Mouse (Mus musculus) hindbrain, embryonic 14.5 days (tissue): ENCODE results near the gene Cntn5. TPM values are rescaled to one million over a fixed set of nuclear protein-coding genes. Genes with fewer than 3 reads are reported as not detected.

ENCODE experiments used
- ATAC-seq: fragments of 200-750 bp; cut with Nextera tagmentation; 2 replicates; pipeline ENCODE4 v1.8.0; 2017; ENCODE audit warnings: moderate number of reproducible peaks, mild to moderate bottlenecking, moderate TSS enrichment, moderate library complexity; ENCODE audit not compliant: low FRiP score
- DNase-seq: peaks from one replicate; pipeline ENCODE4 v3.0.0-alpha.2; 2015; ENCODE audit warnings: low spot score
- H3K27ac ChIP-seq: fragments of 300-500 bp; sonication (generic); 2 replicates; pipeline ENCODE4 v1.5.1; 2014; ENCODE audit warnings: mild to moderate bottlenecking, moderate library complexity
- H3K27me3 ChIP-seq: fragments of 300-500 bp; sonication (generic); 2 replicates; pipeline ENCODE4 v1.6.1; 2014; ENCODE audit warnings: mild to moderate bottlenecking, low read length, mixed read lengths; ENCODE audit not compliant: control insufficient read depth, insufficient read depth
- H3K36me3 ChIP-seq: fragments of 300-500 bp; sonication (generic); replicated peaks from 2 replicates; pipeline ENCODE4 v1.6.1; 2014; ENCODE audit not compliant: control insufficient read depth, insufficient read depth
- H3K4me1 ChIP-seq: fragments of 300-500 bp; sonication (generic); replicated peaks from 2 replicates; pipeline ENCODE4 v1.6.1; 2014; ENCODE audit warnings: antibody characterized with exemption, low read length, mixed read lengths; ENCODE audit not compliant: control insufficient read depth, insufficient read depth
- H3K4me2 ChIP-seq: fragments of 300-500 bp; sonication (generic); replicated peaks from 2 replicates; pipeline ENCODE4 v1.6.1; 2014; ENCODE audit warnings: mild to moderate bottlenecking, moderate library complexity
- H3K4me3 ChIP-seq: fragments of 300-500 bp; sonication (generic); replicated peaks from 2 replicates; pipeline ENCODE4 v1.5.1; 2014; ENCODE audit warnings: mild to moderate bottlenecking, low read length
- H3K9ac ChIP-seq: fragments of 300-500 bp; sonication (generic); 2 replicates; pipeline ENCODE4 v1.6.1; 2014
- H3K9me3 ChIP-seq: fragments of 300-500 bp; sonication (generic); 2 replicates; pipeline ENCODE4 v1.6.1; 2016; ENCODE audit warnings: low read length; ENCODE audit not compliant: control insufficient read depth
- WGBS: fragments of 180-500 bp; shearing (Covaris S2); extraction: QIAGEN DNeasy Blood & Tissue Kit; methylation state at CpG from one replicate; pipeline ENCODE4 v1.1.7; 2014; 5-methylcytosine and 5-hydroxymethylcytosine counted together
- polyA plus RNA-seq: library from polyadenylated mRNA; unstranded; fragments of >200 nt; fragmentation: Nextera tagmentation; extraction: Ambion mirVana; gene quantifications from 2 replicates; pipeline ENCODE4 v1.2.1, GENCODE M21; 2014

Gene Cntn5
- polyA plus RNA-seq, 1 experiment from 2014 or later = 22.0 TPM

- Histone ChIP-seq H3K27ac (no peak overlapping the region), H3K4me1 (no peaks in the 10 kb centered on the region), H3K27me3 (no peaks in the 10 kb centered on the region), H3K4me2 (no peak overlapping the region), H3K4me3 (no peak overlapping the region), H3K36me3 (no peaks in the 10 kb centered on the region), H3K9ac (no peak overlapping the region), H3K9me3 (no peaks in the 10 kb centered on the region)
- DNase-seq (no peak), ATAC-seq (no peak)
Measured at GRCm38 (mm10) chr9:10665756-10666155, 238.8 kb downstream of the Cntn5 start.

GRCm38 (mm10) chr9:10663101-10663500 lies 241.5 kb downstream of the Cntn5 start:
- DNase-seq (no peak), ATAC-seq (no peak)

GRCm38 (mm10) chr9:10659478-10659877 lies 245.1 kb downstream of the Cntn5 start:
- DNase-seq (no peak), ATAC-seq (no peak)
- H3K9me3 ChIP-seq = no peaks in the 10 kb centered on the region
- 73% methylated on average over 1 of the region's 1 CpGs for WGBS
- no peak overlapping the region for H3K4me2 ChIP-seq
- H3K4me3 ChIP-seq = no peak overlapping the region
- no peaks in the 10 kb centered on the region for H3K36me3 ChIP-seq
- H3K27ac ChIP-seq = no peak overlapping the region
- no peak overlapping the region for H3K9ac ChIP-seq
- no peaks in the 10 kb centered on the region for H3K27me3 ChIP-seq
- no peaks in the 10 kb centered on the region for H3K4me1 ChIP-seq

More at GRCm38 (mm10) chr9:10663101-10663500, 241.5 kb downstream of the Cntn5 start:
- WGBS = 67% methylated on average over 2 of the region's 2 CpGs
- Histone ChIP-seq H3K27me3 (no peaks in the 10 kb centered on the region), H3K36me3 (no peaks in the 10 kb centered on the region), H3K9ac (no peak overlapping the region), H3K4me2 (no peak overlapping the region), H3K27ac (no peak overlapping the region), H3K4me1 (no peaks in the 10 kb centered on the region), H3K4me3 (no peak overlapping the region), H3K9me3 (no peaks in the 10 kb centered on the region)

GRCm38 (mm10) chr9:10658086-10658485 lies 246.5 kb downstream of the Cntn5 start:
- Histone ChIP-seq H3K4me1 (no peaks in the 10 kb centered on the region), H3K4me3 (no peak overlapping the region), H3K27ac (no peak overlapping the region), H3K27me3 (no peaks in the 10 kb centered on the region), H3K4me2 (no peak overlapping the region), H3K9me3 (no peaks in the 10 kb centered on the region), H3K36me3 (no peaks in the 10 kb centered on the region), H3K9ac (no peak overlapping the region)
- ATAC-seq (no peak), DNase-seq (no peak)
- WGBS = 86% methylated on average over 1 of the region's 1 CpGs

- H3K9me3 ChIP-seq = no peaks in the 10 kb centered on the region
- no peak overlapping the region for H3K27ac ChIP-seq
- DNase-seq = no peak
- 61% methylated on average over 4 of the region's 4 CpGs for WGBS
- H3K36me3 ChIP-seq = no peaks in the 10 kb centered on the region
- H3K27me3 ChIP-seq = no peaks in the 10 kb centered on the region
- H3K4me2 ChIP-seq = no peak overlapping the region
- H3K4me1 ChIP-seq = no peaks in the 10 kb centered on the region
- no peak for ATAC-seq
- H3K9ac ChIP-seq = no peak overlapping the region
- no peak overlapping the region for H3K4me3 ChIP-seq
Measured at GRCm38 (mm10) chr9:10657144-10657748, 247.3 kb downstream of the Cntn5 start.

- H3K4me2 ChIP-seq = no peak overlapping the region
- no peaks in the 10 kb centered on the region for H3K4me1 ChIP-seq
- no peaks in the 10 kb centered on the region for H3K9me3 ChIP-seq
- no peak for ATAC-seq
- WGBS = 85% methylated on average over 1 of the region's 1 CpGs
- no peak for DNase-seq
- no peaks in the 10 kb centered on the region for H3K36me3 ChIP-seq
- no peak overlapping the region for H3K4me3 ChIP-seq
- H3K27ac ChIP-seq = no peak overlapping the region
- H3K9ac ChIP-seq = no peak overlapping the region
- H3K27me3 ChIP-seq = no peaks in the 10 kb centered on the region
Measured at GRCm38 (mm10) chr9:10650632-10651031, 253.9 kb downstream of the Cntn5 start.

- DNase-seq = no peak
- H3K4me3 ChIP-seq = no peak overlapping the region
- no peaks in the 10 kb centered on the region for H3K27me3 ChIP-seq
- no peak overlapping the region for H3K9ac ChIP-seq
- no peak overlapping the region for H3K27ac ChIP-seq
- H3K4me1 ChIP-seq = no peaks in the 10 kb centered on the region
- 69% methylated on average over 5 of the region's 5 CpGs for WGBS
- no peak for ATAC-seq
- no peaks in the 10 kb centered on the region for H3K9me3 ChIP-seq
- H3K36me3 ChIP-seq = no peaks in the 10 kb centered on the region
- H3K4me2 ChIP-seq = no peak overlapping the region
Measured at GRCm38 (mm10) chr9:10645951-10646350, 258.6 kb downstream of the Cntn5 start.

- Histone ChIP-seq H3K36me3 (no peaks in the 10 kb centered on the region), H3K4me2 (no peak overlapping the region), H3K27me3 (no peaks in the 10 kb centered on the region), H3K4me3 (no peak overlapping the region), H3K27ac (no peak overlapping the region), H3K9ac (no peak overlapping the region), H3K4me1 (no peaks in the 10 kb centered on the region), H3K9me3 (no peaks in the 10 kb centered on the region)
- WGBS = 65% methylated on average over 7 of the region's 7 CpGs
- DNase-seq (no peak), ATAC-seq (no peak)
Measured at GRCm38 (mm10) chr9:10645045-10645830, 259.3 kb downstream of the Cntn5 start.

GRCm38 (mm10) chr9:10618036-10618435 lies 286.5 kb downstream of the Cntn5 start:
- WGBS = 81% methylated on average over 5 of the region's 5 CpGs
- H3K4me2 ChIP-seq = no peak overlapping the region

More at GRCm38 (mm10) chr9:10618036-10618435, 286.5 kb downstream of the Cntn5 start:
- H3K4me1 ChIP-seq = no peaks in the 10 kb centered on the region
- no peaks in the 10 kb centered on the region for H3K9me3 ChIP-seq
- DNase-seq (no peak), ATAC-seq (no peak)
- no peak overlapping the region for H3K27ac ChIP-seq
- H3K27me3 ChIP-seq = no peaks in the 10 kb centered on the region
- no peak overlapping the region for H3K4me3 ChIP-seq
- H3K9ac ChIP-seq = no peak overlapping the region
- no peaks in the 10 kb centered on the region for H3K36me3 ChIP-seq
